Mouse (Mus musculus) lung, embryonic 14.5 days (tissue): Measurements from ENCODE around the gene Triobp. TPM values are rescaled to one million over a fixed set of nuclear protein-coding genes. Genes with fewer than 3 reads are reported as not detected.
A peak's percentile ranks its signal among the peaks of the same experiment; 100 is the strongest.

Source experiments
- ATAC-seq: fragments of 200-750 bp; cut with Nextera tagmentation; 2 replicates; pipeline ENCODE4 v1.8.0; 2017; ENCODE audit warnings: mild to moderate bottlenecking, moderate TSS enrichment, moderate library complexity; ENCODE audit not compliant: insufficient read depth
- DNase-seq: peaks from one replicate; pipeline ENCODE4 v3.0.0-alpha.2; 2015
- H3K27ac ChIP-seq: fragments of 300-500 bp; sonication (generic); 2 replicates; pipeline ENCODE4 v1.5.1; 2014; ENCODE audit warnings: low read depth, mild to moderate bottlenecking, moderate library complexity
- H3K27me3 ChIP-seq: fragments of 300-500 bp; sonication (generic); 2 replicates; pipeline ENCODE4 v1.6.1; 2014; ENCODE audit warnings: low read length, control low read depth; ENCODE audit not compliant: insufficient read depth
- H3K36me3 ChIP-seq: fragments of 300-500 bp; sonication (generic); 2 replicates; pipeline ENCODE4 v1.6.1; 2014; ENCODE audit warnings: control low read depth; ENCODE audit not compliant: insufficient read depth
- H3K4me1 ChIP-seq: fragments of 300-500 bp; sonication (generic); 2 replicates; pipeline ENCODE4 v1.6.1; 2014; ENCODE audit warnings: antibody characterized with exemption, control low read depth; ENCODE audit not compliant: insufficient read depth
- H3K4me2 ChIP-seq: fragments of 300-500 bp; sonication (generic); 2 replicates; pipeline ENCODE4 v1.6.1; 2014; ENCODE audit warnings: mild to moderate bottlenecking
- H3K4me3 ChIP-seq: fragments of 300-500 bp; sonication (generic); 2 replicates; pipeline ENCODE4 v1.5.1; 2014; ENCODE audit warnings: low read depth, low read length
- H3K9ac ChIP-seq: fragments of 300-500 bp; sonication (generic); 2 replicates; pipeline ENCODE4 v1.6.1; 2014
- H3K9me3 ChIP-seq: fragments of 300-500 bp; sonication (generic); 2 replicates; pipeline ENCODE4 v1.6.1; 2016; ENCODE audit warnings: low read depth, low read length, control low read depth
- CTCF ChIP-seq: IDR thresholded peaks from 2 replicates; pipeline ENCODE4 v1.5.1; 2016; ENCODE audit warnings: antibody characterized with exemption, low read depth
- WGBS: fragments of 180-500 bp; shearing (Covaris S2); extraction: QIAGEN DNeasy Blood & Tissue Kit; methylation state at CpG from one replicate; pipeline ENCODE4 v1.1.7; 2014; 5-methylcytosine and 5-hydroxymethylcytosine counted together
- polyA plus RNA-seq: library from polyadenylated mRNA; unstranded; fragments of >200 nt; fragmentation: Nextera tagmentation; extraction: Ambion mirVana; gene quantifications from 2 replicates; pipeline ENCODE4 v1.2.1, GENCODE M21; 2014

The Triobp gene
- polyA plus RNA-seq, 1 experiment from 2014 or later: 49.2 TPM

- Histone ChIP-seq H3K4me1 (peaks cover 16% of the 10 kb centered on the region), H3K36me3 (no peaks in the 10 kb centered on the region), H3K27ac (peak overlapping the region; percentile 32; the same call in 1 of the 2 replicates), H3K9ac (0 out of 2 replicates have a peak overlapping the region, but pooled peaks have one; percentile 13), H3K4me3 (no peak overlapping the region), H3K9me3 (no peaks in the 10 kb centered on the region), H3K27me3 (no peaks in the 10 kb centered on the region), H3K4me2 (0 out of 2 replicates have a peak overlapping the region, but pooled peaks have one; percentile 0)
- 3% methylated on average over 4 of the region's 4 CpGs for WGBS
- ATAC-seq: peak; percentile 59
- TF ChIP-seq CTCF: no peak
- DNase-seq: peak; percentile 93
Observed at GRCm38 (mm10) chr15:78978875-78979274, 31.4 kb downstream of the Triobp start.

GRCm38 (mm10) chr15:78980084-78980483 is 32.6 kb downstream of the Triobp start:
- Histone ChIP-seq H3K36me3 (no peaks in the 10 kb centered on the region), H3K27me3 (no peaks in the 10 kb centered on the region), H3K9ac (no peak overlapping the region), H3K4me3 (no peak overlapping the region), H3K9me3 (no peaks in the 10 kb centered on the region), H3K4me2 (no peak overlapping the region), H3K27ac (no peak overlapping the region), H3K4me1 (peaks cover 22% of the 10 kb centered on the region)
- WGBS: 84% methylated on average over 4 of the region's 4 CpGs
- ATAC-seq (no peak), DNase-seq (no peak)
- no peak for TF ChIP-seq CTCF

DNA sequence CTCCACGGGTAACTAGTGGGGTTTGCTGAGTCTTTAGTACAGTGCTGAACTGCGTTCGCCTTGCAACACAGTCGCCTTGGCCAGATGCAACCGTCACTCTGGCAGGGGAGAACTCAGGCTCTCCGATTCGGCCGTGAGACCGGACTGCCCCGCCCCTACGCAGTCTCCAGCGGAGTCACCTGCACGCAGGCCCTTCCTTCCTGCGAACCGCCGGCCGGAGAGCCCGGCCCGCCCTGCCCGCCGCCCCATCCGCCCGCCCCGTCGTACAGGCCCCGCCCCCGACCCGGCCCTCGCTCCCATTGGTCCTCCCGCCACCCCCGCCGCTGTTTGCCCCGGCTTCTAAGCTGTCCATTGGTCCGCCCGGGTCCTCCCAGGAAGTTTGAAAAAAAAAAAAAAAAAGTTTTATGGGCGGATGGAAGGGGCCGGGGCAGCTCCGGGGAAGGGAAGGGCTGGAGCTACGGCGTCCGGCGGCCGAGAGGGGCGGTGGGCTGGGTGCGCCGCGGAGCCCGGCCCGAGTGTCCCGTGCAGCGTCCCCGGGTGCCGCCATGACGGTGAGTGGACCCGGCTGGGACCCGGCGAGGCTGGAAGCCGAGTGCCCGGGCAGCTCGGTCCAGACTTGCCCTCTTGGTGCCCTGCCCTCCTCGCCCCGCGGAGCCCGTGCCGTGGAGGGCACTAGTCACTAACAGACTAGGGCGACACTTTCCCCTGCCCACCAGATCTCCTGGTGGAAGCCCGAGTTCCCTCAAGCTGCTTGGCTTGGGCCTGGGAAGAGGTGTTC is 35.3 kb downstream of the Triobp start:
- Histone ChIP-seq H3K27ac (peak overlapping the region; percentile 91), H3K4me3 (peak overlapping the region; percentile 96), H3K4me1 (peaks cover 22% of the 10 kb centered on the region), H3K27me3 (no peaks in the 10 kb centered on the region), H3K9me3 (no peaks in the 10 kb centered on the region), H3K9ac (peak overlapping the region; percentile 89), H3K36me3 (peaks cover 6% of the 10 kb centered on the region; the same call in 1 of the 2 replicates), H3K4me2 (peak overlapping the region; percentile 93)
- ATAC-seq (peak; percentile 83), DNase-seq (peak; percentile 90)
- TF ChIP-seq CTCF: no peak
- WGBS: under 1% methylated on average over 61 of the region's 67 CpGs

- DNase-seq (peak; percentile 84), ATAC-seq (peak; percentile 67)
- Histone ChIP-seq H3K4me1 (peaks cover 22% of the 10 kb centered on the region), H3K36me3 (peaks cover 14% of the 10 kb centered on the region; the same call in 1 of the 2 replicates), H3K9me3 (no peaks in the 10 kb centered on the region), H3K4me3 (peak overlapping the region; percentile 96), H3K4me2 (peak overlapping the region; percentile 93), H3K27ac (peak overlapping the region; percentile 91), H3K27me3 (no peaks in the 10 kb centered on the region), H3K9ac (peak overlapping the region; percentile 89)
- TF ChIP-seq CTCF: 0 out of 2 replicates have a peak, but pooled peaks have one; percentile 2
- 1% methylated on average over 21 of the region's 21 CpGs for WGBS
Observed at GRCm38 (mm10) chr15:78983436-78984285, 36.1 kb downstream of the Triobp start.

- no peaks in the 10 kb centered on the region for H3K27me3 ChIP-seq
- ATAC-seq (no peak), DNase-seq (no peak)
- peak overlapping the region; percentile 60; the same call in 1 of the 2 replicates for H3K27ac ChIP-seq
- 9% methylated on average over 5 of the region's 5 CpGs for WGBS
- peak overlapping the region; percentile 96 for H3K4me3 ChIP-seq
- H3K36me3 ChIP-seq: peaks cover 20% of the 10 kb centered on the region
- H3K4me1 ChIP-seq: peaks cover 19% of the 10 kb centered on the region
- H3K9ac ChIP-seq: no peak overlapping the region
- TF ChIP-seq CTCF: no peak
- no peaks in the 10 kb centered on the region for H3K9me3 ChIP-seq
- H3K4me2 ChIP-seq: peak overlapping the region; percentile 93
Observed at GRCm38 (mm10) chr15:78984286-78984778, 36.8 kb downstream of the Triobp start.

GRCm38 (mm10) chr15:78986536-78987220 is 39.2 kb downstream of the Triobp start:
- Histone ChIP-seq H3K36me3 (peaks cover 42% of the 10 kb centered on the region), H3K4me1 (peaks cover 14% of the 10 kb centered on the region), H3K27ac (no peak overlapping the region), H3K27me3 (no peaks in the 10 kb centered on the region), H3K4me2 (no peak overlapping the region), H3K4me3 (no peak overlapping the region), H3K9ac (no peak overlapping the region), H3K9me3 (no peaks in the 10 kb centered on the region)
- 50% methylated on average over 11 of the region's 11 CpGs for WGBS
- no peak for ATAC-seq
- TF ChIP-seq CTCF: no peak
- DNase-seq: peak; percentile 7
